Mouse (Mus musculus) myocyte (in vitro differentiated cells): ENCODE measurements around the gene Smim24.

Source experiments
- MYOD1 ChIP-seq, 3 experiments: IDR thresholded peaks; one replicate each; pipeline ENCODE4 v1.6.1; 2011; ENCODE audit warnings: control low read depth in 2 of 3, low read depth in 2 of 3, mild to moderate bottlenecking in 2 of 3, moderate library complexity in 1 of 3; ENCODE audit not compliant: insufficient read length in 2 of 3, control insufficient read depth in 1 of 3
- POLR2A ChIP-seq: IDR thresholded peaks from one replicate; pipeline ENCODE4 v1.6.1; 2011; ENCODE audit warnings: low read depth, mild to moderate bottlenecking, control low read depth, moderate library complexity; ENCODE audit not compliant: insufficient read length
- REST ChIP-seq: IDR thresholded peaks from one replicate; pipeline ENCODE4 v1.6.1; 2011; ENCODE audit warnings: mild to moderate bottlenecking, control low read depth, moderate library complexity; ENCODE audit not compliant: insufficient read depth, insufficient read length
- TCF12 ChIP-seq: IDR thresholded peaks from one replicate; pipeline ENCODE4 v1.6.1; 2011; ENCODE audit warnings: mild to moderate bottlenecking, control low read depth; ENCODE audit not compliant: poor library complexity, insufficient read depth, severe bottlenecking

GRCm38 (mm10) chr10:81379809-81380378 is 13.0 kb upstream of the Smim24 start:
- no peak for TF ChIP-seq MYOD1 (IDR thresholded peaks at IDR 0.05; ENCODE audit: control insufficient read depth in 1 of 3, insufficient read length in 2 of 3, low read depth in 2 of 3)
- no peak for TF ChIP-seq POLR2A
- no peak for TF ChIP-seq TCF12
- TF ChIP-seq REST, result no peak
